Comparison of ENCODE assay signal across 8 mouse cellular contexts in the genomic region with DNA sequence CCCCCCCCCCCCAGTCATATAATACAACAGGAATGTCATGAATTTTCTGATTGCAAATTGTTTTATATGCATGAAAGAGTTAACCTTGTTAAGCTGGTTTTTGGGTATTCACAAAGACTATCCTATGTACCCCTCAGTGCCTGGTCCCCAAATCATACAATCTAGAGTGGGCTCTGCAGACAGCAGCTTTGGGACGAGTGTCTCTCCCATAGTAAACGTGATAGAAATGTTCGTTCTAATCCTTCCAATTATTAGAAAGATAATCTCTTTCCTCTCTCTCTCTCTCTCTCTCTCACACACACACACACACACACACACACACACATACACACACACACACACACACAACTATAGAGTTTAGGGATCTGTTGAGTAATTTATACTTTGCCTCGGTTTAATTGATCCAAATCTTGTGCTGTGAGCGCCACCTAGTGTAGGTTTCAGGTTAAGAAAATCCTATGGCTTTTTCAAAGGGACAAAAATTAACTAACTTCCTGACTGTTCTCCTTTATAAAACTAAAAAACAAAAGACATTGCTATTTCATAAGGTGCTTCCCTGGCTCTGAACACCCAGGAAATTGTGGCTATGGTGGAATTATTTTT. TPM values are rescaled to one million over a fixed set of nuclear protein-coding genes. Genes with fewer than 3 reads are reported as not detected.
A peak's percentile ranks its signal among the peaks of the same experiment; 100 is the strongest.
DNase-seq lines count a peak whose midpoint lies in the region; ATAC-seq and TF ChIP-seq lines count a peak whose summit lies in the region.

No protein-coding gene starts in this region.

- no peak for ATAC-seq in heart, embryonic 15.5 days (replicated peaks; ENCODE audit: insufficient number of reproducible peaks, insufficient read depth, low FRiP score, low read depth)
- ATAC-seq in megakaryocyte, adult 5-6 weeks (ENCODE audit: poor library complexity, severe bottlenecking), result no peak

- no peaks in the 10 kb centered on the region for H3K4me1 ChIP-seq in ES-E14 (ENCODE audit: control insufficient read depth in 2 of 2, insufficient read depth in 2 of 2, low read length in 2 of 2, poor library complexity in 1 of 2)
- H3K4me1 ChIP-seq in heart, embryonic 15.5 days (replicated peaks), result peaks cover 7% of the 10 kb centered on the region

- peak overlapping the region; percentile 62 for H3K4me2 ChIP-seq in heart, embryonic 15.5 days

- no peaks in the 10 kb centered on the region for H3K9me3 ChIP-seq in ES-E14 (ENCODE audit: control insufficient read depth, insufficient read depth, low read depth, low read length)
- H3K9me3 ChIP-seq in heart, embryonic 15.5 days (replicated peaks), result no peaks in the 10 kb centered on the region

- no peak overlapping the region for H3K9ac ChIP-seq in ES-E14 (ENCODE audit: insufficient read depth, low read depth, low read length, poor library complexity, severe bottlenecking)
- no peak overlapping the region for H3K9ac ChIP-seq in heart, embryonic 15.5 days

- peak; percentile 26 for DNase-seq in gastrocnemius, adult 18-20 months (ENCODE audit: low spot score)
- DNase-seq in gastrocnemius, postnatal 36 days, result no peak
- no peak for DNase-seq in ES-E14 (ENCODE audit: low read depth, low spot score)
- peak; percentile 80 to 82 for DNase-seq in cerebellum, postnatal 14 days
- peak; percentile 31 to 61 for DNase-seq in layer of hippocampus, postnatal 14 days (ENCODE audit: low spot score in 2 of 2)
- peak; percentile 51 for DNase-seq in mesoderm, embryonic 11.5 days (ENCODE audit: low read depth, low spot score)

- in situ Hi-C loops in ES-E14 (cut with MboI; ENCODE audit: low sequenced_read_pairs in 2 of 2, unreplicated experiment in 2 of 2), result loop anchor here in 1 of 2 experiments (10.0 kb wide), 1 partner anchor 221 kb away; no protein-coding TSS in a partner anchor

- intact Hi-C loops in gastrocnemius, postnatal 36 days (cut with DNase I), result loop anchor here (5.0 kb wide), 2 partner anchors 224 to 929 kb away; no protein-coding TSS in a partner anchor

- H3K4me3 ChIP-seq in ES-E14 (ENCODE audit: insufficient read depth in 1 of 2, low read depth in 1 of 2, low read length in 2 of 2, poor library complexity in 1 of 2, severe bottlenecking in 1 of 2), result no peak overlapping the region
- peak overlapping the region; percentile 29 for H3K4me3 ChIP-seq in heart, embryonic 15.5 days

- no peaks in the 10 kb centered on the region for H3K27me3 ChIP-seq in heart, embryonic 15.5 days

- 6% methylated on average over 5 of the region's 5 CpGs for WGBS in heart, embryonic 15.5 days

- no peak overlapping the region for H3K27ac ChIP-seq in ES-E14 (ENCODE audit: insufficient read depth, low read depth, low read length, poor library complexity, severe bottlenecking)
- H3K27ac ChIP-seq in heart, embryonic 15.5 days, result peak overlapping the region; percentile 25; the same call in 1 of the 2 replicates

- H3K36me3 ChIP-seq in ES-E14 (ENCODE audit: control insufficient read depth, insufficient read depth, low read length, poor library complexity, severe bottlenecking), result no peaks in the 10 kb centered on the region
- H3K36me3 ChIP-seq in heart, embryonic 15.5 days, result no peaks in the 10 kb centered on the region

TF ChIP-seq in ES-E14, 5 proteins besides CTCF, POLR2A, EP300 and RAD21:
- TF ChIP-seq CHD2 (IDR thresholded peaks at IDR 0.05; ENCODE audit: low read depth, low read length) (no peak), ZC3H11A (IDR thresholded peaks at IDR 0.05; ENCODE audit: borderline replicate concordance, low read depth, low read length) (peak; percentile 73; the same call in 1 of the 2 replicates)

RNA-seq across cellular contexts. Expression of a gene that starts 30.4 kb away (rescaled TPM):
- total RNA-seq in gastrocnemius, adult 18-20 months (2021), result 1 to 10 TPM; 1.8 to 2.6 TPM
- 1 to 10 TPM; 2.1 to 2.6 TPM for total RNA-seq in gastrocnemius, postnatal 36 days (2021)
- 11.6 and 16.8 TPM in 2 replicates for total RNA-seq in ES-E14 (2012; rRNA removed)
- 93.6 and 96.9 TPM in 2 replicates for polyA plus RNA-seq in heart, embryonic 15.5 days (2015; fragmentation: Nextera tagmentation; extraction: Ambion mirVana)
- 100 to 1,000 TPM; 136 to 169 TPM for total RNA-seq in layer of hippocampus, postnatal 14 days (2021)
- 2.4 and 2.6 TPM in 2 replicates for total RNA-seq in megakaryocyte, adult 5-6 weeks (2015)
- 0.70 and 3.9 TPM in 2 replicates for total RNA-seq in megakaryocyte, adult 5-6 weeks (2017)

Comparison
In these comparisons a context has a peak if more than half of its experiments do, and no peak if none do; other contexts are left out.
1. DNase-seq: peak in gastrocnemius, adult 18-20 months (single experiment), cerebellum, postnatal 14 days (2 of 2), layer of hippocampus, postnatal 14 days (2 of 2) and mesoderm, embryonic 11.5 days (single experiment); none in gastrocnemius, postnatal 36 days (0 of 2) and ES-E14 (single experiment).